Mouse (Mus musculus) brain, embryonic 14.5 days (tissue): ENCODE data around the gene Mrpl39.

Source experiments
- CTCF ChIP-seq: fragments of 200-500 bp; IDR thresholded peaks from 2 replicates; pipeline ENCODE4 v1.5.1; 2012; ENCODE audit warnings: inconsistent platforms, mild to moderate bottlenecking, moderate library complexity, borderline replicate concordance; ENCODE audit not compliant: insufficient read depth, insufficient read length; ENCODE audit errors: extremely low read depth
- POLR2A ChIP-seq: fragments of 200-500 bp; IDR thresholded peaks from 2 replicates; pipeline ENCODE4 v1.6.1; 2012; ENCODE audit warnings: mild to moderate bottlenecking, inconsistent platforms, borderline replicate concordance; ENCODE audit not compliant: poor library complexity, insufficient read depth, insufficient read length, severe bottlenecking; ENCODE audit errors: extremely low read depth

- TF ChIP-seq CTCF (peak; percentile 23; the same call in 1 of the 2 replicates), POLR2A (no peak)
Measured at GRCm38 (mm10) chr16:84776089-84776784, 40.7 kb upstream of the Mrpl39 start.
